Mouse (Mus musculus) heart, postnatal 25 days (tissue): ENCODE data around the gene Hemk1. TPM values are rescaled to one million over a fixed set of nuclear protein-coding genes. Genes with fewer than 3 reads are reported as not detected.

Source experiments
- DNase-seq: peaks from one replicate; pipeline ENCODE4 v3.0.0; 2022; ENCODE audit warnings: low spot score
- intact Hi-C: fragments of 180-260 bp; cut with DNase I; formaldehyde crosslinking; loops from one replicate; pipeline ENCODE4 v1.15.1; 2025
- total RNA-seq, 2 experiments: library from RNA; stranded (reverse); gene quantifications; 2 replicates each; pipeline ENCODE4 v1.2.3; 2021

Hemk1 gene
- 10 to 100 TPM; 23.0 to 26.9 TPM for total RNA-seq

DNA sequence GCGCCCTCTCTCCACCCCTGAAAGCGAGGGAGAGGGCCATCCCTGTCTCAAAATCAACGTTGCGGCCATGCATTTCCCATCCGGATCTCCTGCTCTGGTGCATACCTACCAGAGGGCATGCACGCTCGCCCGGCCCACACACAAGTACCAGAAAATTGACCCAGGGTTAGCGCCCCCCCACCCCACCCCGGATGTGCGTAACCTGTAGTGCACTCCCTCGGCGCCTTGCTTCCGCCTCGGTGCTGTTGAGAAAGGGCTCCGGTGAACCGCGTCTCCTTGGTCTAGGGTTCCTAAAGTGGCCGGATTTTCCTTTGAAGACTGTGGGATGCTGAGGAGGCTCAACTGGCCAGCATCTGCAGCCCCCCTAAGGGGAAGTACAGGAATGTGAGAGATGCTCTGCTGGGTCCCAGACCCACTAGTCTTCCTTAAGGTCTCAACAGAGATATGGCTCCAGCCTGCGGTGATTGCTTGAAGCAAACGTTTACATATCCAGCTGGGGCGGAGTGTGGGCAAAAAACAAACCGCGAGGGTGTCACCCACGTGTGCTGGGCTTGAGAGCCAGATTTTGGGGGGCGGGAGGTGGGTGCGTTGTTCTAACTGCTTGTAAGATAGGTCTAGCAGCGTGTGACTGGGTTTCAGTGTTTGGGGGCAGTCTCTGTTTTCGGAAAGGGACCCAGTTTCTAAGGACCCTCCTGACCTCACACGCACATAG, at the start of gene Hemk1:
Hemk1 (minus strand) TSS at position 179 of the 712 bp plus-strand sequence.
- intact Hi-C loops, result loop anchor here (5.0 kb wide), 2 partner anchors 446 to 651 kb away; partner anchors contain the start of genes Manf and Tex264
- peak; percentile 42 for DNase-seq

DNA sequence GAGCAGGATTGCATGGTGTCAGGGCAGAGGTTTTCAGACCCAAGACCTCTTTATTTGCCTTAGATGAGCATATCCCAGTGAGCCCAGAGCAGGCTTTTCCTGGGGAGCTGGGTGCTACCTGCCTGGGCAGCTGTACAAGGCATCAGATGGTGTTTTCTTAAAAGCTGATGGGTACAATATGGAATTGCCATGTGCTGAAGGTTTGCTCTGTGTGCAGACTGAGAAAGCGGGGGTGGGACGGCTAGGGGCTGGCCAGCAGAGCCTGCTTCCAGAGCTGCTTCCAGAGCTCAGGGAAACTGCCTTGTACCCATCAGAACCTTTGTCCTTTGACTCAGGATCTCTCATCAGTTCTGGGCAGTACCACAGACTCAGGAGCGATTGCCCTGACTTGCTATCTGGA, 49.6 kb upstream of the Hemk1 start:
- intact Hi-C loops, result loop anchor here (5.0 kb wide), 1 partner anchor 105 kb away; no protein-coding TSS in a partner anchor
- DNase-seq, result no peak

DNA sequence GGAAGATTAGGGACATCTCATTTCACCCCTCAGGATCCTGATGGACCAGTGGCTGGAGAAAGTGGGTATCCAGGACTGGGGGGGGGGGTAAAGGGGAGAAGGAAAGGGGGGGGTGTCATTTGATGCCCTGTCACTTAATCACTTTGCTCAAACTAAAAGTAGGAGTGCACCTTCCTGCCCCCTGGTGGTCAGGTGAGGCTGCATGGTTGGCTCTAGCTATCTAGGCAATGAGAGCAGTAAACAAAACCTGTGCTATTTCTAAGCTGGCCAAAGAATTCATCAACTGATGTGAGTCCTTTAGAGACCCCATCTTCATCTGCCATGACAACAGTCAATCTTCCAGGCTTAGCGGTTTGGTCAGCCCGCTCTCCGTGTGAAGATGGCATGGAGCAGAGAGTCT, 48.6 kb upstream of the Hemk1 start:
- intact Hi-C loops, result loop anchor here (5.0 kb wide), 1 partner anchor 106 kb away; no protein-coding TSS in a partner anchor
- DNase-seq, result no peak

DNA sequence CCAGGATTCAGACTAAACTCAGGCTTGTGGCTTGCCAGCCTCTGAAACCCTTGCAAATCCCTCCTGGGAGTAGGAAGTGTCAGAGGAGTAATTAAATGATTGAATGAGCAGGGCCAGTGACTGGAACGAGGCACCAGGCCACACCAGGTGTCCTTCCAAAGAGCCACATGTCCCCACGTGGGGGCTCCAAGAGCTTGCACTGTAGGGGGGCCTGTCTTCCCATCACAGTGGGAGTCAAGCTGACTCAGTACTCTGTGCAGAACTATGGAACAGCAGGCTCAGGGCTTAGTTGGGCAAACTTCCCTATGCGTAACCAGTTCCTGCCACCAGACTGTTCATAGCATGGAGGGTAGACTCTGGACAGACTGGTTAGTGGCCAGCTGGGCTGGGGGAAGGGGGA, 46.2 kb upstream of the Hemk1 start:
- intact Hi-C loops, result no loop called here
- DNase-seq, result no peak

DNA sequence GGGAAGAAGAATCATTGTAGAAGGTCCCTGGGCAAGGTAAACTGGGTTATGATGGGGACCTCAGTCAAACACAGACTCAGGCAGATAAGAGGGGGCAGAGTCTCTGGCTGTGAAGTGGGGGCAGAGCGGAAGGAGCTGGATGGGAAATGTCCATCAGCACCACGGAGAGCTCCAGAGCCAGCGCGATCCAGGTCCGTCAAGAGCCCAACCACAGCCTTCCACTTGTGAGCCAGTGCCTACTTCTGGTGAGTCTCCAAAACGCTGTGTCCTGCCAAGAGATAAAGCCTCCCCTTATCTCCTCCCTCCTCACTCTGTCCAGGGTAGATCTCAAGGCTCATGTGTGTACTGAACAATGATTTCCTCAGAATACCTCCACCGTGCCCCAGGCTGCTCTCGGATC, 43.6 kb upstream of the Hemk1 start:
- DNase-seq, result no peak
- intact Hi-C loops, result no loop called here

DNA sequence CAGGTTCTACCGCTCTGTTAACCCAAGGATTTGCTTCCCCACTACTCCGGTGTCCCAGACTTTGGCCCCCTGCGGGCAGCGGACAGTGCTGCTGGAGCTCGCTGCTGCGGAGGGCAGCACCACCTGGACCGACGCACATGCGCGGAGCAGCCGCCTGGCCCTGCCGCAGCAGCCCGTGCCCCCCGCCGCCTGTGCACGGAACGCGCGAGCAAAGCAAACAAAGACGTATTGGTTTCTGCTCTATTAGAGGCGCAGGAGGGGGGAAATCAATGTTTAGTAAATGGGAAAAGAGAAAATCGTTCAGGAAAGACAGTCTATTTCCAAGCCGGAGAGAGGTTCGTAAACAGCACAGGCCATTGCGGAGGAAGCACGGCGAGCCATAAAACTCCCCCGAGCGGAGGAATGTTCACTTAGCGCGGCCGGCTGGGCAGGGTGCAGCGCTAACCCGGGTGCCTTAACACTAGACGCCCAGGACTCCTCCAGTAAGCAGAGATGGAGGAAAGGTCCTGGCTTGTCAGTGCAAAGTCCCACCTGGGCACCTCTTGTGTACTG, 39.9 kb upstream of the Hemk1 start:
- no peak for DNase-seq
- intact Hi-C loops, result no loop called here

DNA sequence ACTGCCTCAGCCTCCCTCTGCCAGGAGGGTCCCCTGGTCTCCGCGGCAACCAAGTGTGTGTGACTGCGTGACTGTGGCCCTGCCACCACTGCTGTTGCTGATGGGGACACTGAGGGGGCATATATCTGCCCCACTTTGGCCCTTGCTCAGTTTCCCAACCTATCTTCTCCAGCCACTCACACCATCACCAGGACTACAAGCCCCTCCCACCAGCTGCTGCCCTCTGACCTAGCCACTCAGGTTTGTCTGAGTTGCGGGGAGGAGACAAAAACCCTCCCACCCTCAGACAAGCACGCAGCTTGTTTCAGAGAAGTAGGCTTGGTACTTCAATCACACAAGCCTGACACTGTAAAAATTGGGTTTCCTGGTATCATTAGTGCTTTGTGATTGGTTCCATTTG, 37.3 kb upstream of the Hemk1 start:
- intact Hi-C loops, result no loop called here

DNA sequence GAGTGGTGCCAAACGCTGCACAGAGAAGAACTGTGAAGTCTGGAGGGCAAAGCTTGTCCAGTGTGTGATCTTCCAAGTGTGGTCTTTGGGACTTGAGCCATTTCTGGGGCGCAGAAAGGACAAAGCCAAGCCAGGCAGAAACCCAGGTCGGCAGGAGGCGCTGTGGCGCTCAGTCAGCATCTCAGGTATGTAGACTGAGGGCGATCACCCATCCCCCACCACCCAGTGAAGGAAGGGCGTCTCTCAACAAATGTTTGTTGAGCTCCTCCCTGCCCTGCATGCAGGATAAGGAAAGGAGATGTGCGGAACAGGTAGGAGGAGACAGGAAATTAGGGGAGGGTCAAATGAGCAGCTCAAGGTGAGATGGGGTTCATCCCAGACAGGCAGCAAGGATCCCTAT, 36.5 kb upstream of the Hemk1 start:
- intact Hi-C loops, result no loop called here
- DNase-seq, result no peak

More for the DNA sequence above, 37.3 kb upstream of the Hemk1 start:
- no peak for DNase-seq

DNA sequence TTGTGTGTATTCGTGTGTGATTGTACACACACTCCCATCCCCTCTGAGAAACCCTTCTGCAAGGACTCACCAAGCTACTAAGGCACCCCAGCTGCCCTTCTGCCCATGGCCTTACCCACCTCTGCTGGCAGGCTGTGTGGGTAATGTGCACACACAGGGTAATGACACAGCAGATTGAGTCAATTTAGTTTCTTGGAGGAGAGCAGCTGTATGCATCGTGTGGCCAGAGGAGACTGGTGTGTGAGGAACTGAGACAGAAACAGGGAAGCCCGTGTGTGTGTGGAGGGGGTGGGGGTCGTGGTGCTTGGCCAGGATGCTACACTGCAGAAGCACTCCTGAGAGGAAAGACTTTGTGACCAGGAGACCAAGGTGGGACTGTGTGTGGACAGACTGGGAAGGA, 34.3 kb upstream of the Hemk1 start:
- no peak for DNase-seq
- intact Hi-C loops, result no loop called here

DNA sequence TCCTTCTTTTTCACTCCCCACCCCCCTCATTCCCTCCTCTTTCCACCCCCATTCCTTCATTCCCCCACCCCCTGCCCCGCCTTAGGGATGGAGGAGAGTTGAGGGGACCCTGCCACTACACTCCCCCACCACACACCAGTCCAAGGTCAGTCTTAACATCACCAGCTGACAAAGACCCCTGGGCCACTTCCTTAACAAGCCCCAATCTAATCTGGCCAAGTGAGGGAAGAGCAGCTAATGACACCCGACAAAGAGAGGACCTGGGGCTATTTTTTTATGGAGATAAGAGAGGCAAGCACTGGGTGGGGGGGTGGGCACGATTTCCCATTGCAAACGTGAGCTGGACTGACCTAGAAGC, 31.9 kb upstream of the Hemk1 start:
- intact Hi-C loops, result no loop called here
- no peak for DNase-seq

DNA sequence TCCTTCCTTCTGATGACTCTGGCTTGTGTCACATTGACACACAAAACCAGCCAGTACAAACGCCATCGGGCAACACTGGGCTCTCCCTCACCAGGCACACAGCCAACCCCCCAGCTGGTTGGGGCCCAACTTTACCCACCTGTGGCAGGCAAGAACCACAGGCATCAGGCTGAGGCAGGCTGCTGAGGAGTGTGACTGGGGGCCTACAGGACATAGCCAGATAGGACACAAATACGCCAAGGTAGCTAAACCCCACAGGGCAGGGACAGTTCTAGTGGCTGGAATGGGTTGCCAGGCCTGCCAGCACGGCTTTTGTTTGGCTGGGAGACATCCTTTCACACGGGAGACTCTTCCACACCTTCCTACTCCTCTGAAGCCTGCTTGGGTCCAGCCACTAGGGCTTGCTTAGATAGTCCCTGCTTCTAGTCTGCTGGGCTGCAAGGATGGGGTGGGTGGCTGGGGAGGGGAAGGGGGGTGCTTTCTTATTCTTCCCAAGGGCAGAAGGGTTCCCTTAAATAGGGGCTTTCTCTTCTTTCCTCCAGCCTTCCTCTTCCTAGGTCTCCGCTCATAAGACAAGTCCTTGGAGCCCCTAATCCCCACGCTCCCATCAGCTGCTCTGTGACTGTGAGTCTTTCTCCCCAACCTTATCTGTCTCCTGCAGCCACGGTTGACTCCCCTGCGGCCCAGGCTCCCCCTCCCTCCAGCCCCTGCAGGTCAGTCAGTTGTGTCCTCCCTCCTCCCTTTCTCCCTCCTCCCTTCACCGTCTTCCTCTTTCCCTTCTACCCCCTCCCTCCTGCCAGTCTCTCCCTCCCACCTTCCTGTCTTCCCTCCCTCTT, 31.3 kb upstream of the Hemk1 start:
- no peak for DNase-seq
- intact Hi-C loops, result no loop called here

DNA sequence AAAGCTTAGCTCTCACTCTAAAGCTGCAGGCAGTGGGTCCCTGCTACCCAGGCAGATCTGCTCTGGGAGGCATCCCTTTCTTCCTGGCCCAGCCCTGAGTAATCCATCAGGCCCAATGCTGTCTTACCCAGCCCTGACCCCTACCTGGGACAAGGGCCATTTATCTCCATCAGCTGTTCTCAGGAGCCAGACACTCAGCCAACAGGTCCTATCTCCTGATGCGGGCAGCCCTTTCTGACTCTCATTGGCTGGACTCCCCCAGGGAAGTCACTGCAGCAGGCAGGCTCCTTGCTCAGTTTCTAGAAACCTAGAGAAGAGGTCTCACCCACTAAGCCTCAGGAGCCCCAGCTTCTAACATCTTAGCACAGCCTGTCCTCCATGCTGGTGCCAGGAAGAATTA, 30.2 kb upstream of the Hemk1 start:
- no peak for DNase-seq
- intact Hi-C loops, result no loop called here

DNA sequence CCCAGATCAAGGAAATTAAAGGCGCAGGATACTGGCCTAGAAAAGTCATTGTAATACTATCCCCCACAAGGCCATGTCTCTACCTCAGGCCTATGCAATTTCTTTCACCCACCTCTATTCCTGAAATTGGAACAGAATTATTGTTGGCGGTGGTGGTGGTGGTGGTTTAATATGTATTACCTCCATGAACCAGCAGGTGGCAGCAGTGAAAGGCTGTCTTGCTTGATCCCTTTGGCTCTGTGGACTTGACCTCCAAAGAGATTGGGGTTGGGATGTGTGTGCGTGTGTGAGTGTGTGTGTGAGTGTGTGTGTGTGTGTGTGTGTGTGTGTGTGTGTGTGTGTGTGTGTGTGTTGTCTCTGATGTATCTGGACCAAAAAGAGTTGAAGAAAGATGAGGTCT, 28.5 kb upstream of the Hemk1 start:
- intact Hi-C loops, result loop anchor here (1.0 to 2.0 kb wide), 2 partner anchors 96 to 148 kb away; no protein-coding TSS in a partner anchor
- no peak for DNase-seq

DNA sequence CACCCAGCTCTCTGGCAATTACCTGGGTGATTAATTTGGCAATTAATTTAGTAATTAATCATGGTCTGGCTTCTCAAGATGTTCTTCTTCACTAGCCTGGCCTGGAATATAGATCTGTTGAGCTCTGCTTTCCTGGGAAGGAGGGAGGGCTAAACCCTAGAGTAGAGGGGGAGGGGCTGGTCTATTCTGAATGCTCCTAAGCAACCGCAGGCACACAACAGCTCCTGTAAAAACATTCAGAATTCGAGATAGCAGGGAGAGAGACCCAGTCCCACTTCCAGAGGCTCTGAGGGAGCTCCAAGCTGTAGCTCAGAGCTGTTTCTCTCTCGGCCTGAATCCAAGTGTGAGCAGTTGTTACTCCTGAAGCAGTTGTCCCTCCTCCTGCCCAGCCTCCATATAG, 22.8 kb upstream of the Hemk1 start:
- intact Hi-C loops, result no loop called here
- DNase-seq, result no peak

DNA sequence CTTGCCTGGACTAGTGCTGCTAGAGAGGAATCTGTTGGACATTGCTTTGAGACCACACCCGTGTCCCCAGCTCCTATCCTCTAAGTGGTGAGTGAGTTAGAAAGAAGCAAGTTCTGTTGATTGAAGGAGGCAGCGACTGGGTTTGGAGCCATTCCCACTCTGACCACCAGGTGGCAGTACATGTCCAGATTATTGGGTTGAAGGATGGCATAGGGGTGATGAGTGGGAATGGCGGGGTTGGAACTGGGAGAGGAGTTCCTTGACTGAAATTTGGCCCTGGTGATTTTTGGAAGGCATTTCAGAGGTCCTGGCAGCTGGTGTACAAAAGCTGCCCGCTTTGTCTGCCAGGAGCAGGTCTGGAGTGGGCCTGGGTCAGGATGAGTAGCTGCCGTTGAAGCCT, 19.5 kb upstream of the Hemk1 start:
- intact Hi-C loops, result loop anchor here (1.0 to 10.0 kb wide), 2 partner anchors 157 to 193 kb away; no protein-coding TSS in a partner anchor
- no peak for DNase-seq

DNA sequence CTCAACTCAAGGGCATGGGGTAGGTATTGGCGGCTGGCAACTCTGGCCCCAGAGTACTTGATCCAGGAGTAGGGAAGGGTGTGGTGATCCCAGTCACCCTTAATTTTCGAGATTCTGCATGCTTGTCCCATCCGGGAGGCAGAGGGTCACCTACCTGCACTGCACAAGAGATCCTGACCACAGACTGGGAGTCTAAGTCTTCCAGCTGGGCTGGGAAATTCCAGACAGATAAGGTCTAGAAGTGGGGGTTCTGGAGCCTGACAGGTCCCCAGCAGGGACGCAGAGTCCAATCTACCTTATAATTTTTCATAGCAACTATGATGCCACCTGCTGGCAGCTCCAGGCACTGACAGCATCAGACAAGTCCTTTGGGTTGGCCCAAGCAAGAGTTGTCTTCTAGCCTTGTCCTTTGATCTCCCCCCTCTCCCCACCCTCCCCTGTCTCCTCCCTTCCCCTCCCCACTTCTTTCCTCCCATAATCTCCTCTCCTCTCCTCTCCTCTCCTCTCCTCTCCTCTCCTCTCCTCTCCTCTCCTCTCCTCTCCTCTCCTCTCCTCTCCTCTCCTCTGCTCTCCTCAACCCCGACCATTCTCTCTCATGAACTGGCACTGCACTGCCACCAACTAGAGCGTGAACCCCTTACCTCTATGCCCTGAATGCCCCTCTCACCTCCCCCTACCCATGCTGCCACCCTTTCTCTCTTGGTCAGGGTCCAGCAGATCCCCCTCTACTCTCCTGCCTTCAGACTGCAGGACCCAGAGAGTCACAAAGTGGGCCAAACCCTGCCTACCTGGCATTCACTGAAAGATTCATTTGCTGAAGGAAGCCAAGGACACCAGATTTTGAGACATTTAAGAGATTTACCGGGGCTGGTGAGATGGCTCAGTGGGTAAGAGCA, 18.0 kb upstream of the Hemk1 start:
- DNase-seq, result no peak
- intact Hi-C loops, result loop anchor here (1.0 to 10.0 kb wide), 2 partner anchors 61 to 191 kb away; no protein-coding TSS in a partner anchor

DNA sequence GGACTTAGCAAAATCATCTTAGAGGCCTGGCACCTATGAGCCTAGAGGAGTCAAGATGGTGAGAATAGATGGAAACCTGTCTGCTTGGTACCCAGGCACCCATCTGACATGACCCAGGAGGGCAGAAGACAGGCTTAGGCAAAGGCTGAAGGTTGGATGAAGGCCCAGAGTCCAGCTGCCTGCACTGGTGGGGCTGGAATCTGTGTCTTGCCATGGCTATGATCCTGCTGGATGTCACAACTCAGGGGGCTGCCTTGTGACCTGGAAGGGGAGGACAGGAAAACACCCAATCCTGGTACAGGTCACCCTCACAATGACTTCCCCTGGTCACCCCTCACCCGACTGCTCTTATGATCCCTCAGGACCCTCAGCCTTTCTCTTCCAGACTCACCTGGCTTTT, 16.7 kb upstream of the Hemk1 start:
- intact Hi-C loops, result loop anchor here (1.0 to 10.0 kb wide), 2 partner anchors 60 to 190 kb away; no protein-coding TSS in a partner anchor
- no peak for DNase-seq

DNA sequence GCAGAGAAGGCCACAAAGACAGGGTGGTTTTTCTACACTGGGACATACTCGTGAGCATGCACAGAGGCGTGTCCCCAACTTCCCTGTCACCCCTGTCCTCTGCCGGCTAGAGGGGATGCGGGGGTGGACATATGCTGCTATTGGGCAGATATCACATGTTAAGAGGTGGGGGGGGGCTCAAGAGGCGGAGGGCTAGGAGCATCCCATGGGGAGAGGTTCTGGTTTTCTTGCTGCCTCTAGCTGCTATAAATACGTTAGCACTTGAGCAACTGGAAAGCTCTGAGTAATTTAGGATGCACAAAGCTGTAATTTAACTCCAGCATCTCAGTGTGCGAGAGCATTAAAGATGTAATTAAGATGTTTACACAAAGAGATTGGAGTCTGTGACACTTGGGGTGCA, 11.2 kb upstream of the Hemk1 start:
- no peak for DNase-seq
- intact Hi-C loops, result no loop called here

DNA sequence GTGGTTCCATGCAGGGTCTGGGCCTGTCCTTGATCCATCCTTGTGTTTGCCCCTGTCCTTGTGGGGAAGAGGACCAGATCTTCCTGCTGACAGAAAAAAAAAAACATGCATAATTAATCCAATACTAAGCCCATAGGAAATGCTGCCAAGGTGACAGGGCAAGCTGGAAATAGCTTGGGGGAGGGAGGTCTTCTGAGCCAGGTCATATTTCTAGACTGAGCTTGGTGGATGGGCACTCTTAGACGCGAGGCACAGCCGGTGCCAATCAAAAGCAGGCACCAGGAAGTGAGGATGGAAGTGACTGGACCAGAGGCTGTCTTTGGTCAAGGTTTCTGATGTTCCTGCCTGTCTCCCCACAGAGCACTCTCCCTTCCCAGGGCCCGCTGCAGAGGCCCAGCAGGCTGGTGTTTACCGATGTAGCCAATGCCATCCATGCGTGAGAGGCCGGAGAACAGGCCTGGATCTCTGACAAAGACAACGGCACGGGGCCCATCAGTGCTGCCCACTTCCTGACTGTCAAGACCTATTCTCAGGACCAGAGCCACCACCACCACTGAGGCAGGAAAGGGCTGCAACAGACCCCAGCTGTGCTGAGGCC, 9.5 kb upstream of the Hemk1 start:
- DNase-seq, result no peak
- intact Hi-C loops, result no loop called here
